8 mouse cellular contexts compared by ENCODE assay signal in the genomic region with DNA sequence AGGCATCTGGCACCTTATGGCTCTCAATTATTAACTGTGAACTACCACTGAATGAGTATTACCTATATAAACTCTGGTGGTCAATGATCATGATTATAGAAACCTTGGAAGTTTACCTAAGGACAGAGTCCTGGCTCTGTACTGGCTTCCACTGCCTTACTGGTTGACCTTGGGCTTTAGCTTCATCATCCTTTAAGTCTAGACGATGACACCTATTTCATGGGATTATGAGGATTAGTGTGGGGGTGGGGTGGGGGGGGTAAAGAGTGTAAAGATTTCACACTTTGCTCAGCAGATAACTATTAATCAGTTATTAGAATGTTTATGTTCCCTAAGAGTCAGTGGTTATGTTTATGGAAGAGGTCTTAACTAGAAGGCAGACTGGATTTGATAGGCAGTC. TPM values are rescaled to one million over a fixed set of nuclear protein-coding genes. Genes with fewer than 3 reads are reported as not detected.
DNase-seq lines count a peak whose midpoint lies in the region; ATAC-seq and TF ChIP-seq lines count a peak whose summit lies in the region.

No protein-coding gene starts in this region.

- H3K36me3 ChIP-seq in kidney, adult 2 months (ENCODE audit: control insufficient read depth, insufficient read depth, low read length): peaks cover 5% of the 10 kb centered on the region
- peaks cover 11% of the 10 kb centered on the region for H3K36me3 ChIP-seq in hindbrain, embryonic 12.5 days
- peaks cover 4% of the 10 kb centered on the region; the same call in 1 of the 2 replicates for H3K36me3 ChIP-seq in midbrain, embryonic 11.5 days (ENCODE audit: control insufficient read depth, insufficient read depth, low read length)

- H3K4me2 ChIP-seq in hindbrain, embryonic 12.5 days (replicated peaks): peak overlapping the region; percentile 93
- H3K4me2 ChIP-seq in midbrain, embryonic 11.5 days: peak overlapping the region; percentile 62

- H3K27ac ChIP-seq in kidney, adult 2 months (ENCODE audit: insufficient read depth, low read depth, low read length): no peak overlapping the region
- peak overlapping the region; percentile 45; the same call in 1 of the 2 replicates for H3K27ac ChIP-seq in bone marrow macrophage, adult 2 months (ENCODE audit: insufficient read depth, low read depth, low read length)
- H3K27ac ChIP-seq in hindbrain, embryonic 12.5 days: peak overlapping the region; percentile 93
- peak overlapping the region; percentile 76 for H3K27ac ChIP-seq in midbrain, embryonic 11.5 days (ENCODE audit: low read depth, low read length)

- H3K9ac ChIP-seq in hindbrain, embryonic 12.5 days: peak overlapping the region; percentile 41
- H3K9ac ChIP-seq in midbrain, embryonic 11.5 days (ENCODE audit: low read length): peak overlapping the region; percentile 92

- TF ChIP-seq CTCF in kidney, adult 2 months (conservative IDR thresholded peaks at IDR 0.05; ENCODE audit: insufficient read depth, insufficient read length, low read depth, low read length): no peak
- TF ChIP-seq CTCF in bone marrow macrophage, adult 2 months (IDR thresholded peaks at IDR 0.05; ENCODE audit: low read depth, low read length): no peak

- peak overlapping the region; percentile 99; the same call in 1 of the 2 replicates for H3K4me3 ChIP-seq in kidney, adult 2 months (ENCODE audit: insufficient read depth, low read depth, low read length)
- H3K4me3 ChIP-seq in bone marrow macrophage, adult 2 months (ENCODE audit: insufficient read depth, low read length): peak overlapping the region; percentile 73
- H3K4me3 ChIP-seq in hindbrain, embryonic 12.5 days: peak overlapping the region; percentile 76
- peak overlapping the region; percentile 76 for H3K4me3 ChIP-seq in midbrain, embryonic 11.5 days (ENCODE audit: low read depth, low read length)

- peaks cover 14% of the 10 kb centered on the region for H3K4me1 ChIP-seq in kidney, adult 2 months (ENCODE audit: control insufficient read depth, insufficient read depth, low read length)
- peaks cover 4% of the 10 kb centered on the region for H3K4me1 ChIP-seq in bone marrow macrophage, adult 2 months (ENCODE audit: control insufficient read depth, insufficient read depth, low read length)
- H3K4me1 ChIP-seq in hindbrain, embryonic 12.5 days: peaks cover 12% of the 10 kb centered on the region
- peaks cover 13% of the 10 kb centered on the region for H3K4me1 ChIP-seq in midbrain, embryonic 11.5 days (ENCODE audit: control insufficient read depth, insufficient read depth, low read length)

- H3K9me3 ChIP-seq in hindbrain, embryonic 12.5 days (replicated peaks): no peaks in the 10 kb centered on the region
- no peaks in the 10 kb centered on the region for H3K9me3 ChIP-seq in midbrain, embryonic 11.5 days (ENCODE audit: control insufficient read depth, low read length)

- DNase-seq in kidney, adult 2 months: no peak
- DNase-seq in kidney, adult 8-10 months: no peak
- peak; percentile 78 for DNase-seq in midbrain, embryonic 11.5 days (ENCODE audit: low spot score, missing footprints)
- DNase-seq in right cerebral cortex, postnatal 4 days: no peak
- no peak for DNase-seq in cerebellum, adult 8-10 months

- peak; percentile 12; the same call in 1 of the 2 replicates for ATAC-seq in hindbrain, embryonic 12.5 days (ENCODE audit: low FRiP score)
- ATAC-seq in midbrain, embryonic 11.5 days (ENCODE audit: low FRiP score): 0 out of 2 replicates have a peak, but pooled peaks have one; percentile 12
- no peak for ATAC-seq in CD4-positive, CD25-positive, alpha-beta regulatory T cell, adult 4 months

- 39% methylated on average over 1 of the region's 1 CpGs for WGBS in kidney, adult 2 months
- 62% methylated on average over 1 of the region's 1 CpGs for WGBS in hindbrain, embryonic 12.5 days
- WGBS in midbrain, embryonic 11.5 days: 48% methylated on average over 1 of the region's 1 CpGs

- no peaks in the 10 kb centered on the region for H3K27me3 ChIP-seq in kidney, adult 2 months (replicated peaks; ENCODE audit: control insufficient read depth, insufficient read depth, low read length)
- H3K27me3 ChIP-seq in hindbrain, embryonic 12.5 days: no peaks in the 10 kb centered on the region
- no peaks in the 10 kb centered on the region for H3K27me3 ChIP-seq in midbrain, embryonic 11.5 days (ENCODE audit: control insufficient read depth, insufficient read depth, low read length)

- no peak for TF ChIP-seq POLR2A in kidney, adult 2 months (IDR thresholded peaks at IDR 0.05; ENCODE audit: low read depth, low read length)
- no peak for TF ChIP-seq POLR2A in bone marrow macrophage, adult 2 months (IDR thresholded peaks at IDR 0.05; ENCODE audit: borderline replicate concordance, low read depth, low read length)

RNA-seq across cellular contexts. Expression of a gene that starts 0.5 kb away (rescaled TPM):
- 109 and 148 TPM in 2 replicates for polyA plus RNA-seq in kidney, adult 2 months (2012; rRNA removed)
- polyA plus RNA-seq in bone marrow macrophage, adult 2 months (2012; ENCODE audit: insufficient read depth, insufficient read length, missing spikeins): 132 and 134 TPM in 2 replicates
- polyA plus RNA-seq in hindbrain, embryonic 12.5 days (2016; fragmentation: Nextera tagmentation; extraction: Ambion mirVana): 326 and 341 TPM in 2 replicates
- polyA plus RNA-seq in midbrain, embryonic 11.5 days (2014; fragmentation: Nextera tagmentation; extraction: Ambion mirVana): 448 and 476 TPM in 2 replicates
- 100 to 1,000 TPM; 181 to 233 TPM for polyA plus RNA-seq in CD4-positive, CD25-positive, alpha-beta regulatory T cell, adult 4 months (2017; shearing (Covaris generic))

RNA-seq across cellular contexts. Expression of a gene that starts 7.6 kb away (rescaled TPM):
- polyA plus RNA-seq in kidney, adult 2 months (2012; rRNA removed): 23.5 and 35.7 TPM in 2 replicates
- polyA plus RNA-seq in bone marrow macrophage, adult 2 months (2012; ENCODE audit: insufficient read depth, insufficient read length, missing spikeins): 72.7 and 85.7 TPM in 2 replicates
- 309 and 314 TPM in 2 replicates for polyA plus RNA-seq in hindbrain, embryonic 12.5 days (2016; fragmentation: Nextera tagmentation; extraction: Ambion mirVana)
- polyA plus RNA-seq in midbrain, embryonic 11.5 days (2014; fragmentation: Nextera tagmentation; extraction: Ambion mirVana): 432 and 437 TPM in 2 replicates
- polyA plus RNA-seq in CD4-positive, CD25-positive, alpha-beta regulatory T cell, adult 4 months (2017; shearing (Covaris generic)): 10 to 100 TPM; 78.2 to 81.2 TPM

RNA-seq across cellular contexts. Expression of a gene that starts 7.9 kb away (rescaled TPM):
- polyA plus RNA-seq in kidney, adult 2 months (2012; rRNA removed): 1.4 and 1.7 TPM in 2 replicates
- polyA plus RNA-seq in bone marrow macrophage, adult 2 months (2012; ENCODE audit: insufficient read depth, insufficient read length, missing spikeins): 56.5 and 58.5 TPM in 2 replicates
- polyA plus RNA-seq in hindbrain, embryonic 12.5 days (2016; fragmentation: Nextera tagmentation; extraction: Ambion mirVana): 5.7 TPM in 2 replicates
- 5.2 and 5.6 TPM in 2 replicates for polyA plus RNA-seq in midbrain, embryonic 11.5 days (2014; fragmentation: Nextera tagmentation; extraction: Ambion mirVana)
- 10 to 100 TPM; 25.1 to 38.5 TPM for polyA plus RNA-seq in CD4-positive, CD25-positive, alpha-beta regulatory T cell, adult 4 months (2017; shearing (Covaris generic))

RNA-seq across cellular contexts. Expression of a gene that starts 17.5 kb away (rescaled TPM):
- polyA plus RNA-seq in kidney, adult 2 months (2012; rRNA removed): 2.5 and 4.0 TPM in 2 replicates
- polyA plus RNA-seq in bone marrow macrophage, adult 2 months (2012; ENCODE audit: insufficient read depth, insufficient read length, missing spikeins): 8.1 and 8.3 TPM in 2 replicates
- polyA plus RNA-seq in hindbrain, embryonic 12.5 days (2016; fragmentation: Nextera tagmentation; extraction: Ambion mirVana): 7.7 and 8.0 TPM in 2 replicates
- polyA plus RNA-seq in midbrain, embryonic 11.5 days (2014; fragmentation: Nextera tagmentation; extraction: Ambion mirVana): 3.8 and 4.0 TPM in 2 replicates
- polyA plus RNA-seq in CD4-positive, CD25-positive, alpha-beta regulatory T cell, adult 4 months (2017; shearing (Covaris generic)): 1 to 10 TPM; 3.1 to 3.8 TPM

RNA-seq across cellular contexts. Expression of a gene that starts 18.0 kb away (rescaled TPM):
- 5.9 and 6.1 TPM in 2 replicates for polyA plus RNA-seq in kidney, adult 2 months (2012; rRNA removed)
- 25.0 and 31.7 TPM in 2 replicates for polyA plus RNA-seq in bone marrow macrophage, adult 2 months (2012; ENCODE audit: insufficient read depth, insufficient read length, missing spikeins)
- 5.2 and 7.5 TPM in 2 replicates for polyA plus RNA-seq in hindbrain, embryonic 12.5 days (2016; fragmentation: Nextera tagmentation; extraction: Ambion mirVana)
- 4.3 and 5.3 TPM in 2 replicates for polyA plus RNA-seq in midbrain, embryonic 11.5 days (2014; fragmentation: Nextera tagmentation; extraction: Ambion mirVana)
- 10 to 100 TPM in 1 of 2 experiments, 1 to 10 TPM in 1; 8.2 to 10.2 TPM for polyA plus RNA-seq in CD4-positive, CD25-positive, alpha-beta regulatory T cell, adult 4 months (2017; shearing (Covaris generic))
